Mouse (Mus musculus) stomach, embryonic 14.5 days (tissue): Measurements from ENCODE around the gene Mrpl1. TPM values are rescaled to one million over a fixed set of nuclear protein-coding genes. Genes with fewer than 3 reads are reported as not detected.

ENCODE experiments used
- ATAC-seq: fragments of 200-750 bp; cut with Nextera tagmentation; 2 replicates; pipeline ENCODE4 v1.8.0; 2017; ENCODE audit warnings: low read depth, moderate TSS enrichment; ENCODE audit not compliant: insufficient number of reproducible peaks, insufficient read depth, low FRiP score
- H3K27ac ChIP-seq: fragments of 300-500 bp; sonication (generic); 2 replicates; pipeline ENCODE4 v1.5.1; 2014; ENCODE audit warnings: mild to moderate bottlenecking, low read length, moderate library complexity, mixed read lengths
- H3K27me3 ChIP-seq: fragments of 300-500 bp; sonication (generic); 2 replicates; pipeline ENCODE4 v1.6.1; 2014; ENCODE audit warnings: low read length, control low read depth, mixed read lengths; ENCODE audit not compliant: control insufficient read depth, insufficient read depth
- H3K36me3 ChIP-seq: fragments of 300-500 bp; sonication (generic); 2 replicates; pipeline ENCODE4 v1.6.1; 2014; ENCODE audit warnings: mild to moderate bottlenecking, control low read depth, low read length, moderate library complexity, mixed read lengths; ENCODE audit not compliant: control insufficient read depth, insufficient read depth
- H3K4me1 ChIP-seq: fragments of 300-500 bp; sonication (generic); 2 replicates; pipeline ENCODE4 v1.6.1; 2014; ENCODE audit warnings: low read length, control low read depth, mixed read lengths; ENCODE audit not compliant: control insufficient read depth, insufficient read depth
- H3K4me2 ChIP-seq: fragments of 300-500 bp; sonication (generic); replicated peaks from 2 replicates; pipeline ENCODE4 v1.6.1; 2014; ENCODE audit warnings: low read depth, low read length, control low read depth
- H3K4me3 ChIP-seq: fragments of 300-500 bp; sonication (generic); 2 replicates; pipeline ENCODE4 v1.5.1; 2014; ENCODE audit warnings: low read depth, low read length, control low read depth
- H3K9ac ChIP-seq: fragments of 300-500 bp; sonication (generic); replicated peaks from 2 replicates; pipeline ENCODE4 v1.6.1; 2014; ENCODE audit warnings: low read depth, mild to moderate bottlenecking, control low read depth, low read length, moderate library complexity, mixed read lengths
- H3K9me3 ChIP-seq: fragments of 300-500 bp; sonication (generic); 2 replicates; pipeline ENCODE4 v1.6.1; 2016; ENCODE audit warnings: low read depth, low read length, control low read depth; ENCODE audit not compliant: control insufficient read depth
- WGBS: fragments of 180-500 bp; shearing (Covaris S2); extraction: QIAGEN DNeasy Blood & Tissue Kit; methylation state at CpG from one replicate; pipeline ENCODE4 v1.1.7; 2014; 5-methylcytosine and 5-hydroxymethylcytosine counted together
- polyA plus RNA-seq: library from polyadenylated mRNA; unstranded; fragments of >200 nt; fragmentation: Nextera tagmentation; extraction: Ambion mirVana; gene quantifications from 2 replicates; pipeline ENCODE4 v1.2.1, GENCODE M21; 2014

The Mrpl1 gene
- polyA plus RNA-seq: 21.2 and 21.5 TPM in 2 replicates

DNA sequence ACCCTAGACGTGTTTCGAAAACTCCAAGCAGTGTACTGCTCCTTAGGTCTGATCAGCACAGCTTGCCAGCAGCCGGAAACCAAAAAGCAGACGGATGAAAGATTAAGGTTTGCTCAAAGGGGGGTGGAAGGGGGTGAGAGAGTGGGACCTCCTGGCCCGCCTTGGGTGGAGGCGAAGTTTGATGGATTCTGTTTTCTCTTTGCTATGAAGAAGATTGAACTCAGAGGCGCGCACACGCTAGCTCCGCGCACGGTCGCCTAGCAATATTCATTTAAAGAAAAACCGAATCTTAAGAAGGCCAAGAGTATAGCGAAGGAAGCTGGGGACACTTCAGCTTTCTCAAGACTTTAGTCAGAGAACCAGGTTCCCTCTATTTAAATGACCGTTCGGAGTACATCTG lies at the start of gene Mrpl1:
TSS of gene Mrpl1 (plus strand) at position 35 of the 400 bp plus-strand sequence.
- H3K27me3 ChIP-seq: no peaks in the 10 kb centered on the region
- H3K4me2 ChIP-seq: peak within 1 kb of the TSS; percentile 68
- peaks cover 4% of the 10 kb centered on the region; the same call in 1 of the 2 replicates for H3K36me3 ChIP-seq
- peaks cover 11% of the 10 kb centered on the region; the same call in 1 of the 2 replicates for H3K4me1 ChIP-seq
- H3K4me3 ChIP-seq: peak within 1 kb of the TSS; percentile 65
- no peaks in the 10 kb centered on the region for H3K9me3 ChIP-seq
- peak; percentile 47; the same call in 1 of the 2 replicates for ATAC-seq
- H3K9ac ChIP-seq: peak within 1 kb of the TSS; percentile 49
- WGBS: under 1% methylated on average over 17 of the region's 17 CpGs
- peak within 1 kb of the TSS; percentile 82 for H3K27ac ChIP-seq

GRCm38 (mm10) chr5:96160467-96161262 lies 48.6 kb upstream of the Mrpl1 start:
- Histone ChIP-seq H3K27ac (peak overlapping the region; percentile 99), H3K4me1 (0 out of 2 replicates have a peak, but pooled peaks cover 16% of the 10 kb centered on the region), H3K36me3 (no peaks in the 10 kb centered on the region), H3K4me2 (peak overlapping the region; percentile 82), H3K4me3 (peak overlapping the region; percentile 96), H3K9me3 (no peaks in the 10 kb centered on the region), H3K9ac (peak overlapping the region; percentile 98), H3K27me3 (no peaks in the 10 kb centered on the region)
- WGBS: under 1% methylated on average over 49 of the region's 50 CpGs
- ATAC-seq: peak; percentile 4; the same call in 1 of the 2 replicates

DNA sequence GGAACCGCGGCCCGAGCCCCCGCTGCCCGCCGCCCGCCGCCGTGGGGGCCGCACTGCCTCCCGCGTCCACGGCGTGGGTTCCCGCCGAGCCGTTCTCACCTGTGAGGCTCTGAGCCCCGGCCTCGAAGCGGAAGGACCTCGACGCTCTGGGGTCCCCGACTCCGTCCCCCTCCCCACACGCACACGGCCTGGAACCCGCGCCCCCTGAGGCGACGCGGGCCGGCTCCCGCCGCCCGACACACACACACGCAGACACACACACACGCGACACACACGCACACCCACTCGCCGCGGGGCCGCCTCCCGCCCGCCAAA lies 48.1 kb upstream of the Mrpl1 start:
- no peaks in the 10 kb centered on the region for H3K27me3 ChIP-seq
- 0 out of 2 replicates have a peak, but pooled peaks cover 16% of the 10 kb centered on the region for H3K4me1 ChIP-seq
- peak overlapping the region; percentile 99 for H3K27ac ChIP-seq
- peak overlapping the region; percentile 82 for H3K4me2 ChIP-seq
- WGBS: under 1% methylated on average over 32 of the region's 45 CpGs
- peak overlapping the region; percentile 96 for H3K4me3 ChIP-seq
- no peak; the same call in none of the 2 replicates for ATAC-seq
- H3K36me3 ChIP-seq: no peaks in the 10 kb centered on the region
- no peaks in the 10 kb centered on the region for H3K9me3 ChIP-seq
- peak overlapping the region; percentile 98 for H3K9ac ChIP-seq

DNA sequence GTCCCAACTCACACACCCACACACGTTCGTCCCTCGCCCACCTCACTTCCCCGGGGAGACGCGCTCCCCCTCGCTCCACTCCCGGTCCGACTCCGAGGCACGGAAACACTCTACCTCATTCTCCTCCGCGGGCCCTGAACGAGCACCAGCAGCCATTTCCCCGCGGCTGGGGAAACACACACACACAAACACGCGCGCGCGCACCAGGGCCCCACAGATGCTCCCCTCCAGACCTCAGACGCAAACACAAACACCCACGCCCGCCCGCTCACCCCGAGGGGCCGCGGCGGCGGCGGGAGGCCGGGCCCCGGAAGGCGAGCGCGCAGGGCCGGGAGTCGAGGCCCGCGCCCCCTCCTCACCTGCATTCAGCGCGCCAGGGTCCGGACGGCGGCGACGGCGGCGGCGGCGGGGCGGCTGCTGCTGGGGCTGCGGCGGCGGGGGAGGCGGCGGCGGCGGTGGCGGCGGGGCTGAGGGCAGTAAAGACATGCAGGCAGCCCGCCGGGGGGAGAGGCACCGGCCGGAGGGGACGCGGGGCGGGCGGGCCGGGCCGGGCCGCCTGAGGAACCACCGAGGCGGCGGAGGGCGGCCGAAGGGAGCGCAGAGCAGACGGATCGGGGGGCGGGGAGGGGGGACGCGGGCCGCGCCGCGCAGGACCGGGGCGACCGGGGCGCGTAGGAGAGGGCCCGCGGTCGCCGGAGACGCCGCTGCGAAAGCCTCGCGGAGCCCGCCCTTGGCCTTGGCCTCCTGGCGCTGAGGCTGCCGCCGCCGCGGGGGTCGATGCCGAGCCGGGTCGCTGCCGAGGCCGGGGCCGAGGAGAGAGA lies 47.5 kb upstream of the Mrpl1 start:
- Histone ChIP-seq H3K4me1 (0 out of 2 replicates have a peak, but pooled peaks cover 16% of the 10 kb centered on the region), H3K27ac (peak overlapping the region; percentile 99), H3K36me3 (no peaks in the 10 kb centered on the region), H3K4me2 (peak overlapping the region; percentile 82), H3K9me3 (peaks cover 2% of the 10 kb centered on the region; the same call in 1 of the 2 replicates), H3K27me3 (no peaks in the 10 kb centered on the region), H3K4me3 (peak overlapping the region; percentile 96), H3K9ac (peak overlapping the region; percentile 98)
- peak; percentile 38 for ATAC-seq
- under 1% methylated on average over 85 of the region's 114 CpGs for WGBS

- Histone ChIP-seq H3K4me1 (0 out of 2 replicates have a peak, but pooled peaks cover 13% of the 10 kb centered on the region), H3K9ac (peak overlapping the region; percentile 98), H3K27me3 (no peaks in the 10 kb centered on the region), H3K36me3 (no peaks in the 10 kb centered on the region), H3K4me2 (peak overlapping the region; percentile 82), H3K4me3 (peak overlapping the region; percentile 96), H3K27ac (peak overlapping the region; percentile 99), H3K9me3 (peaks cover 3% of the 10 kb centered on the region; the same call in 1 of the 2 replicates)
- ATAC-seq: peak; percentile 92
- WGBS: under 1% methylated on average over 56 of the region's 56 CpGs
These were observed 46.6 kb upstream of the Mrpl1 start for GRCm38 (mm10) chr5:96162399-96163331.

GRCm38 (mm10) chr5:96163396-96164020 lies 45.8 kb upstream of the Mrpl1 start:
- H3K9ac ChIP-seq: peak overlapping the region; percentile 55
- peak overlapping the region; percentile 96 for H3K4me3 ChIP-seq
- peak overlapping the region; percentile 82 for H3K4me2 ChIP-seq
- H3K27me3 ChIP-seq: no peaks in the 10 kb centered on the region
- 0 out of 2 replicates have a peak, but pooled peaks cover 13% of the 10 kb centered on the region for H3K4me1 ChIP-seq
- H3K27ac ChIP-seq: peak overlapping the region; percentile 99
- no peak for ATAC-seq
- peaks cover 3% of the 10 kb centered on the region; the same call in 1 of the 2 replicates for H3K9me3 ChIP-seq
- H3K36me3 ChIP-seq: no peaks in the 10 kb centered on the region
- 0% methylated on average over 1 of the region's 1 CpGs for WGBS

DNA sequence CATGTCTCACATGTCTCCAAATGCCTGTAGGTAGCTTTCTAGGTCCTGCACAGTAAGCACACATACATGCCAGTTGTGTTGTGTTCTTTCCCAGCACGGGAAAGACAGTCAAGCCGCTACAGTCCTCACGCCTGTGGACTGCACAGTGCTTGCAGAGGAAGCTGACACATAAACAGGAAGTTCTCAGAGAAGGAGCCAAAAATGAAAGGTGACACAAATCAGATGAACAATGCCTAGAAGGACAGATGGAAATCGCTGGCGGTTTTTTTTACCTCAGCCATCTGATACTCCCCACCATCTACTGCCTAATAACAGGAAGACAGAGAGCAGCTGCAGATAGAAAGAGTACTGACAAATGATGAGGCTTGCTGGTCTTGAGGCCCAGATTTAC lies 45.3 kb upstream of the Mrpl1 start, which contains the start of gene Cnot6l:
TSS of gene Cnot6l (minus strand) at position 151 of the 391 bp plus-strand sequence.
- H3K9me3 ChIP-seq: peaks cover 3% of the 10 kb centered on the region; the same call in 1 of the 2 replicates
- no peak for ATAC-seq
- peak within 1 kb of the TSS; percentile 96 for H3K4me3 ChIP-seq
- no peaks in the 10 kb centered on the region for H3K36me3 ChIP-seq
- peak within 1 kb of the TSS; percentile 82 for H3K4me2 ChIP-seq
- peak within 1 kb of the TSS; percentile 99 for H3K27ac ChIP-seq
- H3K9ac ChIP-seq: peak within 1 kb of the TSS; percentile 55
- H3K27me3 ChIP-seq: no peaks in the 10 kb centered on the region
- H3K4me1 ChIP-seq: 0 out of 2 replicates have a peak, but pooled peaks cover 13% of the 10 kb centered on the region
- WGBS: 16% methylated on average over 5 of the region's 5 CpGs
